23 mouse cellular contexts compared by ENCODE assay signal in the genomic region with DNA sequence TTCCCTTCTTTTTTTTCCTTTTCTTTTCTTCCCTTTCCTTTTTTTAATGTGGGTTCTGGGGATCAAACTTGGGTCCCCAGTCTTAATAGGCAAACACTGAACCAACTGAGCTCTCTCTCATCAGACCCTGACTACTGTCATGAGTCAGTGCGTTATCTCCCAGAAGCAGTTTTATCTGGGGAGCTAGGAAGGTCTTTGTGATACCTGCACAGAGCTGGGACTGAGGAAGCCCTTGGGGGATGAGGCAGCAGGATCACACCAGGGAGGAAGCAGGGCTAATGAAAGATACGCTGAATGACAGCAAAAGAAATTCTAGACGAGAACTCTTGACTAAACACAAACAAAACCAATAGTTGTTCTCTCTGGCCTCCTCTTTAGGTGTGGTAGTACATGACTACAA.
DNase-seq lines count a peak whose midpoint lies in the region; ATAC-seq and TF ChIP-seq lines count a peak whose summit lies in the region.
"Had no signal": no experiment of that assay in that cellular context is flagged by ENCODE, and none has a peak within 500 bp of the region (broad histone marks: within the 10 kb centered on the region; RNA-seq: fewer than 3 reads in every experiment).

No protein-coding gene starts in this region.

- H3K4me3 ChIP-seq in heart, embryonic 12.5 days = no peak overlapping the region
- H3K4me3 ChIP-seq in liver, embryonic 11.5 days (ENCODE audit: low read depth, low read length) = no peak overlapping the region
- no peak overlapping the region for H3K4me3 ChIP-seq in liver, postnatal 0 days (ENCODE audit: low read depth, low read length)
- H3K4me3 ChIP-seq: hindbrain, embryonic 13.5 days; midbrain, embryonic 12.5 days had no signal

- peak overlapping the region; percentile 53; the same call in 1 of the 2 replicates for H3K27ac ChIP-seq in heart, embryonic 12.5 days (ENCODE audit: poor library complexity, severe bottlenecking)
- 0 out of 2 replicates have a peak overlapping the region, but pooled peaks have one; percentile 4 for H3K27ac ChIP-seq in liver, embryonic 11.5 days (ENCODE audit: low read depth, low read length)
- H3K27ac ChIP-seq in liver, postnatal 0 days (ENCODE audit: low read depth) = no peak overlapping the region; the same call in 1 of the 2 replicates
- H3K27ac ChIP-seq: hindbrain, embryonic 13.5 days; midbrain, embryonic 12.5 days had no signal

- no peak for TF ChIP-seq EP300 in liver, postnatal 0 days (IDR thresholded peaks at IDR 0.05; ENCODE audit: low read depth)

- DNase-seq in adrenal gland, adult 2 months = peak; percentile 30
- no peak for DNase-seq in adrenal gland, postnatal 4 days (ENCODE audit: low spot score in 2 of 2)
- DNase-seq in heart, postnatal 4 days = no peak
- DNase-seq in liver, embryonic 11.5 days (ENCODE audit: low spot score) = no peak
- no peak for DNase-seq in liver, postnatal 0 days
- DNase-seq in embryo, embryonic 10.5 days (ENCODE audit: low spot score) = no peak
- DNase-seq: adrenal gland, postnatal 10 days; cerebellum, adult 18-20 months; cerebellum, postnatal 14 days; gastrocnemius, postnatal 10 days; kidney, adult 2 months; kidney, postnatal 36 days; left cerebral cortex, postnatal 4 days; lung, postnatal 36 days; thymus, adult 2 months; thymus, postnatal 36 days had no signal

- no peak for ATAC-seq in heart, embryonic 12.5 days (ENCODE audit: insufficient number of reproducible peaks, low FRiP score)
- peak; percentile 53; the same call in 1 of the 2 replicates for ATAC-seq in liver, embryonic 11.5 days (replicated peaks; ENCODE audit: low FRiP score)
- ATAC-seq in liver, postnatal 0 days = no peak
- ATAC-seq in monocyte, adult 5-6 weeks (replicated peaks; ENCODE audit: insufficient number of reproducible peaks, low FRiP score, low TSS enrichment, poor library complexity, severe bottlenecking) = no peak
- ATAC-seq: forebrain, embryonic 16.5 days had no signal

- H3K36me3 ChIP-seq in heart, embryonic 12.5 days = no peaks in the 10 kb centered on the region
- H3K36me3 ChIP-seq in liver, embryonic 11.5 days (ENCODE audit: control insufficient read depth, insufficient read depth, low read length) = no peaks in the 10 kb centered on the region
- no peaks in the 10 kb centered on the region for H3K36me3 ChIP-seq in liver, postnatal 0 days (replicated peaks; ENCODE audit: insufficient read depth, low read length)
- H3K36me3 ChIP-seq: hindbrain, embryonic 13.5 days; midbrain, embryonic 12.5 days had no signal

- TF ChIP-seq CTCF in liver, postnatal 0 days (IDR thresholded peaks at IDR 0.05; ENCODE audit: low read depth) = no peak

- 28% methylated on average over 3 of the region's 3 CpGs for WGBS in heart, embryonic 12.5 days
- 35% methylated on average over 3 of the region's 3 CpGs for WGBS in liver, embryonic 11.5 days
- WGBS in liver, postnatal 0 days (ENCODE audit: insufficient replicate concordance) = 43% methylated on average over 3 of the region's 3 CpGs

- H3K9me3 ChIP-seq in heart, embryonic 12.5 days (replicated peaks) = no peaks in the 10 kb centered on the region
- H3K9me3 ChIP-seq in liver, embryonic 11.5 days (ENCODE audit: control insufficient read depth, low read length) = no peaks in the 10 kb centered on the region
- no peaks in the 10 kb centered on the region for H3K9me3 ChIP-seq in liver, postnatal 0 days (ENCODE audit: low read length)
- H3K9me3 ChIP-seq: hindbrain, embryonic 13.5 days; megakaryocyte, embryonic 14.5 days; midbrain, embryonic 12.5 days had no signal

- no peak overlapping the region for H3K4me2 ChIP-seq in heart, embryonic 12.5 days
- no peak overlapping the region for H3K4me2 ChIP-seq in liver, embryonic 11.5 days
- H3K4me2 ChIP-seq in liver, postnatal 0 days (ENCODE audit: low read depth, low read length) = no peak overlapping the region
- H3K4me2 ChIP-seq: hindbrain, embryonic 13.5 days; midbrain, embryonic 12.5 days had no signal

- no peak overlapping the region for H3K9ac ChIP-seq in heart, embryonic 12.5 days
- H3K9ac ChIP-seq in liver, embryonic 11.5 days (ENCODE audit: low read depth, low read length) = no peak overlapping the region
- no peak overlapping the region for H3K9ac ChIP-seq in liver, postnatal 0 days (replicated peaks)
- H3K9ac ChIP-seq: hindbrain, embryonic 13.5 days; midbrain, embryonic 12.5 days had no signal

- no peaks in the 10 kb centered on the region for H3K27me3 ChIP-seq in heart, embryonic 12.5 days (replicated peaks)
- no peaks in the 10 kb centered on the region for H3K27me3 ChIP-seq in liver, embryonic 11.5 days (replicated peaks; ENCODE audit: control insufficient read depth, insufficient read depth, low read length)
- H3K27me3 ChIP-seq in liver, postnatal 0 days (ENCODE audit: insufficient read depth, low read length) = no peaks in the 10 kb centered on the region
- H3K27me3 ChIP-seq: CH12.LX; megakaryocyte, embryonic 14.5 days; midbrain, embryonic 12.5 days had no signal

- peaks cover 38% of the 10 kb centered on the region for H3K4me1 ChIP-seq in heart, embryonic 12.5 days (replicated peaks)
- H3K4me1 ChIP-seq in liver, embryonic 11.5 days (replicated peaks; ENCODE audit: control insufficient read depth, insufficient read depth, low read length) = peaks cover 17% of the 10 kb centered on the region
- no peaks in the 10 kb centered on the region for H3K4me1 ChIP-seq in liver, postnatal 0 days (ENCODE audit: insufficient read depth)
